Mouse (Mus musculus) ES-E14 (cell line): ENCODE results near the gene Gm45618. TPM values are rescaled to one million over a fixed set of nuclear protein-coding genes. Genes with fewer than 3 reads are reported as not detected.

Experiments used
- DNase-seq: peaks from one replicate; pipeline ENCODE4 v3.0.0-alpha.2; 2013; ENCODE audit warnings: low read depth, low spot score
- H3K27ac ChIP-seq: 2 replicates; pipeline ENCODE4 v1.5.1; 2012; ENCODE audit warnings: low read depth, mild to moderate bottlenecking, low read length, moderate library complexity, mixed read lengths; ENCODE audit not compliant: poor library complexity, insufficient read depth, severe bottlenecking
- H3K36me3 ChIP-seq: 2 replicates; pipeline ENCODE4 v1.6.1; 2012; ENCODE audit warnings: mild to moderate bottlenecking, low read length, moderate library complexity, mixed read lengths; ENCODE audit not compliant: control insufficient read depth, poor library complexity, insufficient read depth, severe bottlenecking
- H3K4me1 ChIP-seq, 2 experiments: fragments of 150-350 bp in 1 of 2; sonication (generic) in 1 of 2; 2 replicates each; pipeline ENCODE4 v1.6.1; 2012; ENCODE audit warnings: low read length in 2 of 2, mild to moderate bottlenecking in 1 of 2, mixed read lengths in 1 of 2; ENCODE audit not compliant: control insufficient read depth in 2 of 2, insufficient read depth in 2 of 2, poor library complexity in 1 of 2
- H3K4me3 ChIP-seq, 2 experiments: fragments of 150-350 bp in 1 of 2; sonication (generic) in 1 of 2; 2 replicates each; pipeline ENCODE4 v1.5.1; 2012; ENCODE audit warnings: low read length in 2 of 2, low read depth in 1 of 2, mild to moderate bottlenecking in 1 of 2, mixed read lengths in 1 of 2; ENCODE audit not compliant: insufficient read depth in 1 of 2, poor library complexity in 1 of 2, severe bottlenecking in 1 of 2
- H3K9ac ChIP-seq: 2 replicates; pipeline ENCODE4 v1.6.1; 2012; ENCODE audit warnings: low read depth, mild to moderate bottlenecking, low read length, mixed read lengths; ENCODE audit not compliant: poor library complexity, insufficient read depth, severe bottlenecking
- H3K9me3 ChIP-seq: fragments of 150-350 bp; sonication (generic); 2 replicates; pipeline ENCODE4 v1.6.1; 2012; ENCODE audit warnings: low read depth, mild to moderate bottlenecking, low read length; ENCODE audit not compliant: control insufficient read depth, insufficient read depth
- CHD2 ChIP-seq: IDR thresholded peaks from 2 replicates; pipeline ENCODE4 v1.6.1; 2014; ENCODE audit warnings: mild to moderate bottlenecking, low read depth, low read length, inconsistent platforms
- HCFC1 ChIP-seq: IDR thresholded peaks from 2 replicates; pipeline ENCODE4 v1.6.1; 2012; ENCODE audit warnings: low read length, inconsistent platforms, borderline replicate concordance; ENCODE audit not compliant: insufficient read depth
- MAFK ChIP-seq: IDR thresholded peaks from 2 replicates; pipeline ENCODE4 v1.6.1; 2014; ENCODE audit warnings: mild to moderate bottlenecking, low read depth, low read length, inconsistent platforms; ENCODE audit not compliant: insufficient read depth
- ZC3H11A ChIP-seq: IDR thresholded peaks from 2 replicates; pipeline ENCODE4 v1.6.1; 2012; ENCODE audit warnings: low read depth, mild to moderate bottlenecking, inconsistent platforms, low read length, borderline replicate concordance
- ZNF384 ChIP-seq: IDR thresholded peaks from 2 replicates; pipeline ENCODE4 v1.6.1; 2012; ENCODE audit warnings: low read depth, low read length, inconsistent platforms
- in situ Hi-C, 2 experiments: fragments of 600-800 bp; cut with MboI; formaldehyde crosslinking; loops; one replicate each; pipeline ENCODE4 v1.15.1; 2025; ENCODE audit warnings: low sequenced_read_pairs in 2 of 2, inconsistent platforms in 1 of 2; ENCODE audit not compliant: unreplicated experiment in 2 of 2
- total RNA-seq: library from RNA; depleted of rRNA; stranded (reverse); fragments of 300-350 nt; gene quantifications from 2 replicates; pipeline ENCODE4 v1.2.3, GENCODE M21; 2012

The Gm45618 gene
- total RNA-seq, 1 experiment: not detected

- Histone ChIP-seq H3K27ac (no peak overlapping the region), H3K4me1 (0 out of 4 replicates have a peak, but pooled peaks cover 0 to 2% of the 10 kb centered on the region in 2 experiments), H3K9me3 (no peaks in the 10 kb centered on the region), H3K36me3 (no peaks in the 10 kb centered on the region; the same call in 1 of the 2 replicates), H3K9ac (peak overlapping the region; percentile 64; the same call in 1 of the 2 replicates), H3K4me3 (peak overlapping the region; percentile 59 to 66; a peak in 3 of 4 replicates)
- no peak for TF ChIP-seq ZC3H11A
- no peak for TF ChIP-seq ZNF384
- no peak for TF ChIP-seq CHD2
- no peak for TF ChIP-seq HCFC1
- TF ChIP-seq MAFK: no peak
- in situ Hi-C loops: no loop called here
- DNase-seq: no peak
Measured at GRCm38 (mm10) chr7:142082607-142083006, 37.9 kb downstream of the Gm45618 start.

GRCm38 (mm10) chr7:142082179-142082578 is 38.4 kb downstream of the Gm45618 start:
- no peak for DNase-seq
- H3K4me3 ChIP-seq: peak overlapping the region; percentile 59 to 66; a peak in 3 of 4 replicates
- 0 out of 4 replicates have a peak, but pooled peaks cover 0 to 2% of the 10 kb centered on the region in 2 experiments for H3K4me1 ChIP-seq
- in situ Hi-C loops: no loop called here
- H3K9ac ChIP-seq: peak overlapping the region; percentile 64
- TF ChIP-seq ZC3H11A: no peak
- no peak for TF ChIP-seq MAFK
- no peak for TF ChIP-seq ZNF384
- no peak for TF ChIP-seq CHD2
- no peak for TF ChIP-seq HCFC1
- no peaks in the 10 kb centered on the region for H3K9me3 ChIP-seq
- no peak overlapping the region for H3K27ac ChIP-seq
- H3K36me3 ChIP-seq: no peaks in the 10 kb centered on the region; the same call in 1 of the 2 replicates

GRCm38 (mm10) chr7:142081736-142082135 is 38.8 kb downstream of the Gm45618 start:
- Histone ChIP-seq H3K36me3 (no peaks in the 10 kb centered on the region; the same call in 1 of the 2 replicates), H3K9ac (peak overlapping the region; percentile 64; the same call in 1 of the 2 replicates), H3K4me3 (peak overlapping the region; percentile 59 to 66), H3K4me1 (0 out of 4 replicates have a peak, but pooled peaks cover 0 to 2% of the 10 kb centered on the region in 2 experiments), H3K27ac (no peak overlapping the region), H3K9me3 (no peaks in the 10 kb centered on the region)
- TF ChIP-seq ZC3H11A: no peak
- in situ Hi-C loops: no loop called here
- DNase-seq: no peak

- H3K36me3 ChIP-seq: no peaks in the 10 kb centered on the region; the same call in 1 of the 2 replicates
- H3K9me3 ChIP-seq: no peaks in the 10 kb centered on the region
- H3K9ac ChIP-seq: no peak overlapping the region
- DNase-seq: no peak
- no peak overlapping the region for H3K27ac ChIP-seq
- H3K4me1 ChIP-seq: 0 out of 4 replicates have a peak, but pooled peaks cover 0 to 2% of the 10 kb centered on the region in 2 experiments
- H3K4me3 ChIP-seq: no peak overlapping the region
- in situ Hi-C loops: no loop called here
- TF ChIP-seq ZNF384 (no peak), ZC3H11A (no peak), CHD2 (no peak)
Measured at GRCm38 (mm10) chr7:142080876-142081275, 39.7 kb downstream of the Gm45618 start.

- no peak for DNase-seq
- Histone ChIP-seq H3K4me1 (0 out of 4 replicates have a peak, but pooled peaks cover 0 to 2% of the 10 kb centered on the region in 2 experiments), H3K4me3 (no peak overlapping the region), H3K9ac (no peak overlapping the region), H3K36me3 (no peaks in the 10 kb centered on the region; the same call in 1 of the 2 replicates), H3K27ac (no peak overlapping the region), H3K9me3 (no peaks in the 10 kb centered on the region)
- TF ChIP-seq ZNF384 (no peak), HCFC1 (no peak), MAFK (no peak)
- in situ Hi-C loops: no loop called here
Measured at GRCm38 (mm10) chr7:142079365-142079764, 41.2 kb downstream of the Gm45618 start.
